Mouse (Mus musculus) liver, embryonic 14.5 days (tissue): ENCODE results near the gene Fam92b.

Experiments used
- CTCF ChIP-seq: IDR thresholded peaks from 2 replicates; pipeline ENCODE4 v1.5.1; 2016; ENCODE audit warnings: antibody characterized with exemption, low read depth, control low read depth
- EP300 ChIP-seq: IDR thresholded peaks from 2 replicates; pipeline ENCODE4 v1.6.1; 2016; ENCODE audit warnings: antibody characterized with exemption, low read depth

DNA sequence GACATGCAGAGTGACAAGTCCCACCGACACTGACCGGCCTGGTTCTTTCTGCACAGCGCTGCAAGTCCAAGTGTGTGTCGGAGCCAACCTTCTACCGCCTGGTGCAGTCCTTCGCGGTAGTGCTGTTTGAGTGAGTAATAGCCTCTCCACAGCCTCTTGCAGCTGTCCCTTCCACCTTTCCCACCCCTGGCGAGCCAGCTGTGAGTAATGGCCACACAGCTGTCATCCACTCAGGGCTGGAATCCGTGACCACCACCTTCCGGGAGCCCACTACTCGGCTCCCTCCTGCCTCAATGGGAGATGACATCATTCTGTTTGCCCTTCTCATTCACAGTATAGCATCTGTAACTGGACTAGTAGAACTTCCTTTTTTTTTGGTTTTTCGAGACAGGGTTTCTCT lies 27.2 kb downstream of the Fam92b start:
- TF ChIP-seq EP300 (no peak), CTCF (no peak)
